Mouse (Mus musculus): ENCODE data around the gene Mfap5. TPM values are rescaled to one million over a fixed set of nuclear protein-coding genes. Genes with fewer than 3 reads are reported as not detected.

Gene Mfap5
- total and polyA plus RNA-seq, 3 experiments = 0.15 to 0.42 (median 0.16) TPM

DNA sequence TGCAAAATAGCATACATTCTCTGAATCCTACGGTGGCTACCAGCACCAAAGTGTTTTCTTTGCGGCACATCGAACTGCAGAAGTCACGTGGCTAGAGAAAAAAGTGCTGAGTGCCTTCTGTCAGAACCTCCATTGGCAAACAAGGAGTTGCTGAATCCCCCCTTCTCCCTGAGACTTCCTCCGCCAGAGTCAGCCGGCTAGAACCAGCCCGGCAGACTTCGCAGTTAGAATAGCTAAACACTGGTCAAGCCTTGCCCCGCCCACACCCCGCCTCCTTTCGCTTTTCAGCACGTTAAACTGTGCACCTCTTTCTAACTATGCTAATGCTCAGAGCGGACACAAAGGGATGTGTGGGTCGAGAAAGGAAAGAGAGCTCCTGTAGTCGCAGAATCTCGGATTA is 14.1 kb upstream of the Mfap5 start:
- TF ChIP-seq UBTF (IDR thresholded peaks at IDR 0.05; ENCODE audit: low read depth, low read length) = no peak
- peak; percentile 35 for TF ChIP-seq USF1 (IDR thresholded peaks at IDR 0.05; ENCODE audit: low read depth, low read length)
- TF ChIP-seq ZNF384 (IDR thresholded peaks at IDR 0.05; ENCODE audit: low read depth, low read length) = peak; percentile 19; the same call in 1 of the 2 replicates
- TF ChIP-seq BHLHE40 (IDR thresholded peaks at IDR 0.05; ENCODE audit: low read depth, low read length) = 0 out of 2 replicates have a peak, but pooled peaks have one; percentile 37
- TF ChIP-seq ZMIZ1 (IDR thresholded peaks at IDR 0.05; ENCODE audit: low read depth, low read length) = no peak
- TF ChIP-seq USF2 (conservative IDR thresholded peaks at IDR 0.05; ENCODE audit: low read depth, low read length) = 0 out of 2 replicates have a peak, but pooled peaks have one; percentile 18
- TF ChIP-seq KAT2A (IDR thresholded peaks at IDR 0.05; ENCODE audit: insufficient replicate concordance, low read length) = no peak
- TF ChIP-seq ZC3H11A (IDR thresholded peaks at IDR 0.05; ENCODE audit: low read depth, low read length) = no peak
- TF ChIP-seq MXI1 (IDR thresholded peaks at IDR 0.05; ENCODE audit: low read depth, low read length) = no peak
- no peak for TF ChIP-seq HCFC1 (IDR thresholded peaks at IDR 0.05; ENCODE audit: low read depth, low read length)
- TF ChIP-seq ELF1 (IDR thresholded peaks at IDR 0.05; ENCODE audit: low read depth, low read length) = no peak
- no peak for TF ChIP-seq JUN (IDR thresholded peaks at IDR 0.05; ENCODE audit: insufficient read depth, low read depth, low read length)
- H3K79me2 ChIP-seq (replicated peaks; ENCODE audit: control insufficient read depth, extremely low read depth, insufficient read depth, poor library complexity, severe bottlenecking) = no peaks in the 10 kb centered on the region
- H3K4me2 ChIP-seq (ENCODE audit: insufficient read depth, low read depth, poor library complexity, severe bottlenecking) = peak overlapping the region; percentile 43
- dilution Hi-C loops (cut with MboI; ENCODE audit: extremely low pct_ligation_motif_present, extremely low pct_unique_long_range_greater_than_20kb, low sequenced_read_pairs) = no loop called here
- H3K27me3 ChIP-seq (replicated peaks) = peaks cover 19% of the 10 kb centered on the region
- no peak overlapping the region for H3K27ac ChIP-seq (ENCODE audit: insufficient read depth, low read depth)
- H3K4me3 ChIP-seq (replicated peaks in 1 of 3; ENCODE audit: low read depth in 2 of 3, low read length in 2 of 3, poor library complexity in 1 of 3) = peak overlapping the region; percentile 26 to 42 (median 29)
- in situ Hi-C loops (cut with MboI; ENCODE audit: low pct_ligation_motif_present, low pct_unique_long_range_greater_than_20kb, low sequenced_read_pairs) = no loop called here
- peak; percentile 49 for DNase-seq (ENCODE audit: extremely low read depth)
- 0 out of 2 replicates have a peak overlapping the region, but pooled peaks have one; percentile 7 for H3K9ac ChIP-seq (ENCODE audit: insufficient read depth, low read depth)
- peaks cover 7% of the 10 kb centered on the region for H3K9me3 ChIP-seq (replicated peaks; ENCODE audit: low read length)
- H3K36me3 ChIP-seq (replicated peaks in 1 of 2; ENCODE audit: control insufficient read depth in 1 of 2, insufficient read depth in 1 of 2, low read length in 1 of 2) = no peaks in the 10 kb centered on the region
- peaks cover 0 to 9% of the 10 kb centered on the region in 2 experiments; a peak in 2 of 4 replicates for H3K4me1 ChIP-seq (ENCODE audit: control insufficient read depth in 1 of 2, insufficient read depth in 2 of 2)

DNA sequence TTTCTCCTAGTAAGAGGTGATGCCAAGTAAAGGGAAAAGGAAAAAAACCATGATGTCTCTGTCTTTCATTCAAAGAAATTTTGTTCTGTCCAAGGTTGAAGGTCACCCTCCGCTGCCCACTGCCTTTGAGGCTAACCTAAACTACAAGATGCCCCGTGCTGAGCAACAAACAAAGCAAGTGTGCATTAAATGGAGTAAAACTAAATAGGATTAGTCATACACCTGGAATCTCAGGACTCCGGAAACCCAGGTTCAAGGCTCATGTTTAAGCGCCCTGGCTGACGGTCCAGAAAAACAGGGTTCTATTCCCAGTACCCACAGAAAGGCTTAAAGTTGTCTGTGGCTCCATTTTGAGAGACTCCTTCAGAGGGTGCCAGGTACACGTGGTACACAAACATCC is 13.2 kb upstream of the Mfap5 start:
- dilution Hi-C loops (cut with MboI; ENCODE audit: extremely low pct_ligation_motif_present, extremely low pct_unique_long_range_greater_than_20kb, low sequenced_read_pairs) (no loop called here), in situ Hi-C loops (cut with MboI; ENCODE audit: low pct_ligation_motif_present, low pct_unique_long_range_greater_than_20kb, low sequenced_read_pairs) (no loop called here)
- Histone ChIP-seq H3K79me2 (replicated peaks; ENCODE audit: control insufficient read depth, extremely low read depth, insufficient read depth, poor library complexity, severe bottlenecking) (no peaks in the 10 kb centered on the region), H3K9me3 (replicated peaks; ENCODE audit: low read length) (no peaks in the 10 kb centered on the region), H3K27ac (ENCODE audit: insufficient read depth, low read depth) (no peak overlapping the region), H3K36me3 (replicated peaks in 1 of 2; ENCODE audit: control insufficient read depth in 1 of 2, insufficient read depth in 1 of 2, low read length in 1 of 2) (no peaks in the 10 kb centered on the region), H3K4me1 (ENCODE audit: control insufficient read depth in 1 of 2, insufficient read depth in 2 of 2) (peaks cover 0 to 9% of the 10 kb centered on the region in 2 experiments; a peak in 2 of 4 replicates), H3K4me2 (ENCODE audit: insufficient read depth, low read depth, poor library complexity, severe bottlenecking) (no peak overlapping the region), H3K27me3 (replicated peaks) (peaks cover 22% of the 10 kb centered on the region), H3K9ac (ENCODE audit: insufficient read depth, low read depth) (no peak overlapping the region), H3K4me3 (replicated peaks in 1 of 3; ENCODE audit: low read depth in 2 of 3, low read length in 2 of 3, poor library complexity in 1 of 3) (no peak overlapping the region)
- DNase-seq (ENCODE audit: extremely low read depth) = no peak
- TF ChIP-seq POLR2AphosphoS2 (IDR thresholded peaks at IDR 0.05; ENCODE audit: low read depth, low read length) (no peak), SIN3A (IDR thresholded peaks at IDR 0.05; ENCODE audit: low read length) (no peak), KAT2A (IDR thresholded peaks at IDR 0.05; ENCODE audit: insufficient replicate concordance, low read length) (no peak), NELFE (IDR thresholded peaks at IDR 0.05; ENCODE audit: low read depth, low read length) (no peak)
